Mouse (Mus musculus): ENCODE results near the gene Ppib. TPM values are rescaled to one million over a fixed set of nuclear protein-coding genes. Genes with fewer than 3 reads are reported as not detected.

Ppib gene
- total RNA-seq (2023), result 100 to 1,000 TPM; 198 to 217 TPM

DNA sequence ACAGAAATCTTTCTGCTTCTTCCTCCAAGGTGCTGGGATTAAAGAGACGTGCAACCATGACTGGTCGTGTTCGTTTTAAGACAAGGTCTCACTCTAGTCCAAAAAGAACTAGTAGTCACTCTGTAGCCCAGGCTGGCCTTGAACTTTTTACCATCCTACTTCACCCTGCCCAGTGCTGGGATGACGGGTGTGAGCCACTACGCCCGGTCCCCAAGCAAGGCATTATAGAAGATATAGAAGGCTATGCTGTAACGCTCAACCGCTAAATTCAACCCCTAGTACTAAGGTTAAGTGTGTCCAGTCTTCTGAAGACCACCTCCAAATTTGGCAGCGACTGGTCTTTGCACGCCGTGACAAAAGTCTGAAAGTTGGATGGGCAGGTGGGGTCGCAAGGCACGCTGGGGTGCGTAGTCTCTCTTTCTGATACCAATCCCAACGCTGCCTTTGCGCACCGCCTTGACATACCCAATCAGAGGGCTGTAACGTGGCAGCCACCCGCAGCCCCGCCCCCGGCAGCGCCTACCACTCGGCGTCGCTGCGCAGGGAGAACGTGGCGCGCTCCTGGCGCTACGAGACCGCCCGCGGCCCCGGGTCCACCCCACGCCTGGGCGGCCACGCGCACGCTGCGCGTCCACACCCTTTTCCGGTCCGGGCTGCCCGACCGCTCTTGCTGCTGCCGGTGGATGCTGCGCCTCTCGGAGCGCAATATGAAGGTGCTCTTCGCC lies at the start of gene Ppib:
TSS of gene Ppib (plus strand) at position 640 of the 725 bp plus-strand sequence.

DNA sequence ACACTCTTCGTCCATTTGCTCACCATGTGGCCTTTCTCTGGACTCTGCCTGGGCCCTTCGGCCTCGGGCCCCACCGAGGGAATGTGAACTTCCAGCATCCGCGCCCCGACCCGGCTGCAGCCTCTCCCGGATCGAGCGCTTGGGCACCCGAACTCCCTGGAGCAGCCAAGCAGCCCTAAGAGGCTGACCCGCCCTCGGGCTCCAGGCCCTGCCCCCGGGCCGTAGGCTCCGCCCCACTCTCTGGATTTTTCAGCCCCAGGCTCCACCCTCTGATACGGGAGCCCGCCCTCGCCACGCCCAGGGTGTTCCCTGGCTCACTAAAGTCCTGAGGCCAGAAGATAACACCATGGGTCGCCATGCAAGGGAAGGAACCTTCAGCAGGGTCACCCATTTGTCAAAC lies 9.6 kb downstream of the Ppib start, which contains the start of gene Snx22:
TSS of gene Snx22 (minus strand) at position 137 of the 400 bp plus-strand sequence.

Other genes with a start within 250 kb of the Ppib start
- gene Zfp609, start 232.7 kb upstream of the Ppib start, total RNA-seq (2023), result 10 to 100 TPM; 19.8 to 21.8 TPM
- gene Pclaf, start 170.0 kb upstream of the Ppib start, total RNA-seq (2023), result 10 to 100 TPM; 90.7 to 97.8 TPM
- 10 to 100 TPM; 26.1 to 27.1 TPM for gene Trip4, start 151.4 kb upstream of the Ppib start, total RNA-seq (2023)
- gene Csnk1g1, start 151.3 kb upstream of the Ppib start, total RNA-seq (2023), result 10 to 100 TPM; 36.8 to 41.6 TPM
- 1 to 10 TPM in 1 of 2 experiments, under 1 TPM in 1; 0.73 to 2.0 TPM for gene Snx22, start 9.5 kb downstream of the Ppib start, total RNA-seq (2023)
- 10 to 100 TPM; 86.0 to 93.0 TPM for gene Snx1, start 66.4 kb downstream of the Ppib start, total RNA-seq (2023)
- gene Ciao2a, start 66.4 kb downstream of the Ppib start, total RNA-seq (2023), result 10 to 100 TPM; 77.8 to 84.6 TPM
- 10 to 100 TPM; 14.3 to 16.2 TPM for gene Dapk2, start 98.0 kb downstream of the Ppib start, total RNA-seq (2023)

Data from neutrophil, adult 83 days (primary cell).